Comparison of ENCODE assay signal across 9 mouse cellular contexts in the genomic region with DNA sequence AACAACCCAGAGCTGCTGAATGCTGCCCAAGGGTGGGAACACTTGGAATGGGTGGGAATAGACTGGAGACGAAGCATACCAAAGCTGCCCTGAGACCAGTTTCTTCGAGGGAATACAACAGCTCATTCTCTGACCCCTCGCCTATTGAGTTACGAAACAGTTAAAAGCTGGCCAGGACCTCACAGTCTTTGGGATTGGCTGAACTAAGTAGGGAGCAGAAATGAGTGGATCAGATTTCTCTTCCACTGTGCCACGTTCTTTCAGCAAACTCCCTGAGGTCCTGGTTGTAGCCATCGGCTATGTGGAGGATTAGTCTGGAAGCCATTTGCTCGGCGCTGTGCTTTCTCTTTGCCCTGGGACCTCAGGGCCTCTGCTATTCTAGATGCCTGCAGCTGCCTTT. TPM values are rescaled to one million over a fixed set of nuclear protein-coding genes. Genes with fewer than 3 reads are reported as not detected.
A peak's percentile ranks its signal among the peaks of the same experiment; 100 is the strongest.
DNase-seq lines count a peak whose midpoint lies in the region; ATAC-seq lines count a peak whose summit lies in the region.
"Had no signal": no experiment of that assay in that cellular context is flagged by ENCODE, and none has a peak within 500 bp of the region (broad histone marks: within the 10 kb centered on the region; RNA-seq: fewer than 3 reads in every experiment).

No protein-coding gene starts in this region.

- H3K4me2 ChIP-seq in intestine, embryonic 14.5 days (ENCODE audit: low read length): peak overlapping the region; percentile 28
- H3K4me2 ChIP-seq in neural tube, embryonic 11.5 days (ENCODE audit: low read depth): no peak overlapping the region

- H3K36me3 ChIP-seq in intestine, embryonic 14.5 days (ENCODE audit: control insufficient read depth, insufficient read depth, low read length): no peaks in the 10 kb centered on the region
- no peaks in the 10 kb centered on the region for H3K36me3 ChIP-seq in neural tube, embryonic 11.5 days (ENCODE audit: control insufficient read depth, insufficient read depth, low read length)

- H3K27me3 ChIP-seq in intestine, embryonic 14.5 days (replicated peaks; ENCODE audit: control insufficient read depth, insufficient read depth, low read length): no peaks in the 10 kb centered on the region
- H3K27me3 ChIP-seq in neural tube, embryonic 11.5 days (ENCODE audit: control insufficient read depth, insufficient read depth, low read length): no peaks in the 10 kb centered on the region

- H3K27ac ChIP-seq in intestine, embryonic 14.5 days (ENCODE audit: low read depth): peak overlapping the region; percentile 84
- H3K27ac ChIP-seq in neural tube, embryonic 11.5 days (ENCODE audit: low read depth, low read length): peak overlapping the region; percentile 3
- H3K27ac ChIP-seq: macrophage had no signal

- H3K9me3 ChIP-seq in intestine, embryonic 14.5 days (ENCODE audit: control insufficient read depth, low read length): no peaks in the 10 kb centered on the region
- H3K9me3 ChIP-seq in neural tube, embryonic 11.5 days (ENCODE audit: control insufficient read depth, low read length): no peaks in the 10 kb centered on the region

- WGBS in intestine, embryonic 14.5 days: 18% methylated on average over 8 of the region's 8 CpGs
- WGBS in neural tube, embryonic 11.5 days: 21% methylated on average over 8 of the region's 8 CpGs

- H3K9ac ChIP-seq in intestine, embryonic 14.5 days (ENCODE audit: low read length): no peak overlapping the region
- H3K9ac ChIP-seq in neural tube, embryonic 11.5 days (ENCODE audit: low read length): no peak overlapping the region

- DNase-seq in ovary, postnatal 14 days (ENCODE audit: low spot score): peak; percentile 33
- no peak for DNase-seq in ovary, adult 18-20 months (ENCODE audit: low spot score)
- peak; percentile 95 for DNase-seq in forelimb bud, embryonic 11.5 days (ENCODE audit: low read depth, low spot score)
- DNase-seq in intestine, embryonic 14.5 days (ENCODE audit: low spot score): no peak
- no peak for DNase-seq in neural tube, embryonic 11.5 days (ENCODE audit: low spot score)
- DNase-seq in thymus, postnatal 36 days: no peak
- no peak for DNase-seq in spleen, postnatal 36 days (ENCODE audit: low spot score in 2 of 2)

- peak; percentile 49; the same call in 1 of the 2 replicates for ATAC-seq in intestine, embryonic 14.5 days (replicated peaks; ENCODE audit: low FRiP score, low TSS enrichment, low read depth)
- no peak; the same call in 1 of the 2 replicates for ATAC-seq in neural tube, embryonic 11.5 days (ENCODE audit: insufficient read depth, low FRiP score, low TSS enrichment)
- no peak for ATAC-seq in granulocyte monocyte progenitor cell, adult 5-6 weeks (replicated peaks; ENCODE audit: poor library complexity, severe bottlenecking)

- H3K4me3 ChIP-seq in intestine, embryonic 14.5 days (ENCODE audit: low read depth, low read length): no peak overlapping the region
- H3K4me3 ChIP-seq in neural tube, embryonic 11.5 days (ENCODE audit: low read depth, low read length): no peak overlapping the region

- peaks cover 11% of the 10 kb centered on the region; the same call in 1 of the 2 replicates for H3K4me1 ChIP-seq in intestine, embryonic 14.5 days (replicated peaks; ENCODE audit: control insufficient read depth, insufficient read depth, low read length)
- no peaks in the 10 kb centered on the region for H3K4me1 ChIP-seq in neural tube, embryonic 11.5 days (ENCODE audit: control insufficient read depth, insufficient read depth, low read length)

RNA-seq across cellular contexts. Expression of a gene that starts 9.2 kb away (rescaled TPM):
- polyA plus RNA-seq in intestine, embryonic 14.5 days (2014; fragmentation: Nextera tagmentation; extraction: Ambion mirVana): 671 and 756 TPM in 2 replicates
- 798 and 799 TPM in 2 replicates for polyA plus RNA-seq in neural tube, embryonic 11.5 days (2014; fragmentation: Nextera tagmentation; extraction: Ambion mirVana)
- total RNA-seq in granulocyte monocyte progenitor cell, adult 5-6 weeks (2014; fragmentation: Nextera tagmentation): 118 and 129 TPM in 2 replicates
- total RNA-seq in granulocyte monocyte progenitor cell, adult 5-6 weeks (2017): 154 and 167 TPM in 2 replicates

Comparison
In these comparisons a context has a peak if more than half of its experiments do, and no peak if none do; other contexts are left out.
1. DNase-seq: peak in ovary, postnatal 14 days (single experiment) and forelimb bud, embryonic 11.5 days (single experiment); none in ovary, adult 18-20 months (single experiment), intestine, embryonic 14.5 days (single experiment), neural tube, embryonic 11.5 days (single experiment), thymus, postnatal 36 days (0 of 2) and spleen, postnatal 36 days (0 of 2).